ENCODE assay signal across 9 mouse cellular contexts in genomic region chr17:25568206-25568605, GRCm38 (mm10). TPM values are rescaled to one million over a fixed set of nuclear protein-coding genes. Genes with fewer than 3 reads are reported as not detected.
DNase-seq lines count a peak whose midpoint lies in the region; ATAC-seq and TF ChIP-seq lines count a peak whose summit lies in the region.
"Had no signal": no experiment of that assay in that cellular context is flagged by ENCODE, and none has a peak within 500 bp of the region (broad histone marks: within the 10 kb centered on the region; RNA-seq: fewer than 3 reads in every experiment).

No protein-coding gene starts in this region.

- peaks cover 9% of the 10 kb centered on the region for H3K27me3 ChIP-seq in embryonic facial prominence, embryonic 11.5 days (ENCODE audit: control insufficient read depth, insufficient read depth, low read length)
- H3K27me3 ChIP-seq in hindbrain, postnatal 0 days (ENCODE audit: insufficient read depth, low read length), result peaks cover 10% of the 10 kb centered on the region; the same call in 1 of the 2 replicates
- H3K27me3 ChIP-seq in midbrain, embryonic 16.5 days (ENCODE audit: control insufficient read depth, insufficient read depth, low read depth, low read length), result peaks cover 32% of the 10 kb centered on the region
- H3K27me3 ChIP-seq in liver, postnatal 0 days (ENCODE audit: insufficient read depth, low read length), result peaks cover 52% of the 10 kb centered on the region

- no peak for TF ChIP-seq EP300 in liver, postnatal 0 days (IDR thresholded peaks at IDR 0.05; ENCODE audit: low read depth)

- H3K9me3 ChIP-seq in embryonic facial prominence, embryonic 11.5 days (replicated peaks; ENCODE audit: control insufficient read depth, low read length), result no peaks in the 10 kb centered on the region
- H3K9me3 ChIP-seq in hindbrain, postnatal 0 days (ENCODE audit: low read length), result no peaks in the 10 kb centered on the region
- H3K9me3 ChIP-seq in midbrain, embryonic 16.5 days (replicated peaks; ENCODE audit: control insufficient read depth, low read length, poor library complexity, severe bottlenecking), result no peaks in the 10 kb centered on the region
- H3K9me3 ChIP-seq in liver, postnatal 0 days (ENCODE audit: low read length), result no peaks in the 10 kb centered on the region

- H3K9ac ChIP-seq in embryonic facial prominence, embryonic 11.5 days (replicated peaks; ENCODE audit: low read length), result no peak overlapping the region
- peak overlapping the region; percentile 58; the same call in 1 of the 2 replicates for H3K9ac ChIP-seq in hindbrain, postnatal 0 days (replicated peaks; ENCODE audit: low read length)
- H3K9ac ChIP-seq in midbrain, embryonic 16.5 days (ENCODE audit: low read depth, low read length), result no peak overlapping the region
- H3K9ac ChIP-seq in liver, postnatal 0 days (replicated peaks), result no peak overlapping the region

- H3K27ac ChIP-seq in embryonic facial prominence, embryonic 11.5 days (replicated peaks; ENCODE audit: low read depth, low read length), result no peak overlapping the region
- peak overlapping the region; percentile 67; the same call in 1 of the 2 replicates for H3K27ac ChIP-seq in hindbrain, postnatal 0 days
- peak overlapping the region; percentile 58 for H3K27ac ChIP-seq in midbrain, embryonic 16.5 days (ENCODE audit: low read length)
- no peak overlapping the region for H3K27ac ChIP-seq in liver, postnatal 0 days (ENCODE audit: low read depth)

- intact Hi-C loops in heart, postnatal 36 days (cut with DNase I), result loop anchor here (2.0 kb wide), 1 partner anchor 131 kb away; no protein-coding TSS in a partner anchor

- WGBS in embryonic facial prominence, embryonic 11.5 days, result 42% methylated on average over 10 of the region's 10 CpGs
- WGBS in hindbrain, postnatal 0 days, result 25% methylated on average over 10 of the region's 10 CpGs
- 43% methylated on average over 10 of the region's 10 CpGs for WGBS in midbrain, embryonic 16.5 days
- 37% methylated on average over 10 of the region's 10 CpGs for WGBS in liver, postnatal 0 days (ENCODE audit: insufficient replicate concordance)
- 38% methylated on average over 10 of the region's 10 CpGs for WGBS in lung, adult 2 months

- ATAC-seq in embryonic facial prominence, embryonic 11.5 days (replicated peaks; ENCODE audit: insufficient number of reproducible peaks, low FRiP score, low TSS enrichment, low read depth), result no peak
- ATAC-seq in hindbrain, postnatal 0 days, result 0 out of 2 replicates have a peak, but pooled peaks have one; percentile 21
- no peak for ATAC-seq in midbrain, embryonic 16.5 days
- no peak for ATAC-seq in liver, postnatal 0 days

- no peaks in the 10 kb centered on the region for H3K36me3 ChIP-seq in embryonic facial prominence, embryonic 11.5 days (replicated peaks; ENCODE audit: control insufficient read depth, insufficient read depth, low read depth, low read length)
- no peaks in the 10 kb centered on the region for H3K36me3 ChIP-seq in hindbrain, postnatal 0 days (ENCODE audit: insufficient read depth, low read length)
- no peaks in the 10 kb centered on the region for H3K36me3 ChIP-seq in midbrain, embryonic 16.5 days (ENCODE audit: control insufficient read depth, insufficient read depth, low read length)
- H3K36me3 ChIP-seq in liver, postnatal 0 days (replicated peaks; ENCODE audit: insufficient read depth, low read length), result no peaks in the 10 kb centered on the region

- peaks cover 3% of the 10 kb centered on the region for H3K4me1 ChIP-seq in embryonic facial prominence, embryonic 11.5 days (ENCODE audit: control insufficient read depth, insufficient read depth, low read length)
- H3K4me1 ChIP-seq in hindbrain, postnatal 0 days (ENCODE audit: insufficient read depth, low read length), result peaks cover 18% of the 10 kb centered on the region; the same call in 1 of the 2 replicates
- peaks cover 20% of the 10 kb centered on the region for H3K4me1 ChIP-seq in midbrain, embryonic 16.5 days (ENCODE audit: control insufficient read depth, insufficient read depth, low read length)
- H3K4me1 ChIP-seq in liver, postnatal 0 days (ENCODE audit: insufficient read depth), result peaks cover 5% of the 10 kb centered on the region; the same call in 1 of the 2 replicates
- peaks cover 6% of the 10 kb centered on the region; the same call in 1 of the 2 replicates for H3K4me1 ChIP-seq in lung, adult 2 months (ENCODE audit: control insufficient read depth, insufficient read depth, low read length)

- TF ChIP-seq CTCF in hindbrain, postnatal 0 days (IDR thresholded peaks at IDR 0.05; ENCODE audit: low read depth), result no peak
- TF ChIP-seq CTCF in liver, postnatal 0 days (IDR thresholded peaks at IDR 0.05; ENCODE audit: low read depth), result no peak
- no peak for TF ChIP-seq CTCF in lung, adult 2 months (IDR thresholded peaks at IDR 0.05; ENCODE audit: insufficient read depth, low read length)

- peak overlapping the region; percentile 25 for H3K4me2 ChIP-seq in embryonic facial prominence, embryonic 11.5 days (ENCODE audit: low read depth, low read length)
- peak overlapping the region; percentile 81 for H3K4me2 ChIP-seq in hindbrain, postnatal 0 days (ENCODE audit: low read depth, low read length)
- peak overlapping the region; percentile 39 for H3K4me2 ChIP-seq in midbrain, embryonic 16.5 days (ENCODE audit: low read length)
- H3K4me2 ChIP-seq in liver, postnatal 0 days (ENCODE audit: low read depth, low read length), result no peak overlapping the region

- no peak for TF ChIP-seq POLR2A in lung, adult 2 months (IDR thresholded peaks at IDR 0.05; ENCODE audit: borderline replicate concordance, extremely low read depth, low read depth, low read length)

- peak; percentile 90 for DNase-seq in heart, adult 11 months
- no peak for DNase-seq in heart, postnatal 36 days
- DNase-seq in embryonic facial prominence, embryonic 11.5 days (ENCODE audit: low spot score), result no peak
- peak; percentile 71 for DNase-seq in hindbrain, postnatal 0 days (ENCODE audit: low spot score)
- no peak for DNase-seq in liver, postnatal 0 days
- no peak for DNase-seq in ovary, postnatal 10 days (ENCODE audit: low spot score)
- DNase-seq in lung, adult 2 months, result no peak

- H3K4me3 ChIP-seq in embryonic facial prominence, embryonic 11.5 days (ENCODE audit: low read depth, low read length), result peak overlapping the region; percentile 14; the same call in 1 of the 2 replicates
- H3K4me3 ChIP-seq in hindbrain, postnatal 0 days (ENCODE audit: low read length), result peak overlapping the region; percentile 55
- peak overlapping the region; percentile 11 for H3K4me3 ChIP-seq in midbrain, embryonic 16.5 days (ENCODE audit: low read depth, low read length)
- H3K4me3 ChIP-seq in liver, postnatal 0 days (ENCODE audit: low read depth, low read length), result no peak overlapping the region
- no peak overlapping the region for H3K4me3 ChIP-seq in lung, adult 2 months (replicated peaks; ENCODE audit: extremely low read depth, low read depth, low read length)

RNA-seq across cellular contexts. Expression of gene Sox8, which starts 2.3 kb away (rescaled TPM):
- under 1 TPM; 0.33 to 0.49 TPM for total RNA-seq in heart, postnatal 36 days (2021)
- polyA plus RNA-seq in embryonic facial prominence, embryonic 11.5 days (2014; fragmentation: Nextera tagmentation; extraction: Ambion mirVana), result 6.2 and 9.5 TPM in 2 replicates
- 52.1 and 54.5 TPM in 2 replicates for total RNA-seq in hindbrain, postnatal 0 days (2014; rRNA removed)
- 28.9 and 31.5 TPM in 2 replicates for polyA plus RNA-seq in hindbrain, postnatal 0 days (2015; fragmentation: Nextera tagmentation; extraction: Ambion mirVana)
- 10.1 and 16.2 TPM in 2 replicates for polyA plus RNA-seq in midbrain, embryonic 16.5 days (2015; fragmentation: Nextera tagmentation; extraction: Ambion mirVana)
- polyA plus RNA-seq in liver, postnatal 0 days (2015; fragmentation: Nextera tagmentation; extraction: Ambion mirVana), result 0.08 TPM in 1 of 2 replicates, not detected in the other
- 0.49 and 0.62 TPM in 2 replicates for polyA plus RNA-seq in lung, adult 2 months (2012; rRNA removed)
- total RNA-seq: CH12.LX had no signal

RNA-seq across cellular contexts. Expression of gene Lmf1, which starts 10.7 kb away (rescaled TPM):
- total RNA-seq in heart, postnatal 36 days (2021), result 10 to 100 TPM; 27.4 to 33.8 TPM
- polyA plus RNA-seq in embryonic facial prominence, embryonic 11.5 days (2014; fragmentation: Nextera tagmentation; extraction: Ambion mirVana), result 24.9 and 25.7 TPM in 2 replicates
- total RNA-seq in hindbrain, postnatal 0 days (2014; rRNA removed), result 38.1 and 45.1 TPM in 2 replicates
- polyA plus RNA-seq in hindbrain, postnatal 0 days (2015; fragmentation: Nextera tagmentation; extraction: Ambion mirVana), result 21.4 and 22.4 TPM in 2 replicates
- 20.4 and 20.6 TPM in 2 replicates for polyA plus RNA-seq in midbrain, embryonic 16.5 days (2015; fragmentation: Nextera tagmentation; extraction: Ambion mirVana)
- 11.9 and 12.5 TPM in 2 replicates for polyA plus RNA-seq in liver, postnatal 0 days (2015; fragmentation: Nextera tagmentation; extraction: Ambion mirVana)
- polyA plus RNA-seq in lung, adult 2 months (2012; rRNA removed), result 15.8 and 22.4 TPM in 2 replicates

Comparison
In these comparisons a context has a peak if more than half of its experiments do, and no peak if none do; other contexts are left out.
1. DNase-seq: peak in heart, adult 11 months (single experiment) and hindbrain, postnatal 0 days (single experiment); none in heart, postnatal 36 days (0 of 2), embryonic facial prominence, embryonic 11.5 days (single experiment), liver, postnatal 0 days (single experiment), ovary, postnatal 10 days (single experiment) and lung, adult 2 months (single experiment).
2. H3K27ac ChIP-seq: peak in hindbrain, postnatal 0 days (single experiment) and midbrain, embryonic 16.5 days (single experiment); none in embryonic facial prominence, embryonic 11.5 days (single experiment) and liver, postnatal 0 days (single experiment).
3. H3K4me3 ChIP-seq: peak in embryonic facial prominence, embryonic 11.5 days (single experiment), hindbrain, postnatal 0 days (single experiment) and midbrain, embryonic 16.5 days (single experiment); none in liver, postnatal 0 days (single experiment) and lung, adult 2 months (single experiment).